Comparison of ENCODE assay signal across 8 mouse cellular contexts in genomic region chr10:39646629-39647019, GRCm38 (mm10). TPM values are rescaled to one million over a fixed set of nuclear protein-coding genes. Genes with fewer than 3 reads are reported as not detected.
DNase-seq lines count a peak whose midpoint lies in the region; ATAC-seq lines count a peak whose summit lies in the region.

No protein-coding gene starts in this region.

- peak overlapping the region; percentile 72 for H3K27ac ChIP-seq in hindbrain, embryonic 10.5 days
- peak overlapping the region; percentile 50; the same call in 1 of the 2 replicates for H3K27ac ChIP-seq in limb, embryonic 15.5 days
- H3K27ac ChIP-seq in neural tube, embryonic 15.5 days (replicated peaks), result peak overlapping the region; percentile 68

- H3K27me3 ChIP-seq in hindbrain, embryonic 10.5 days (ENCODE audit: insufficient read depth, poor library complexity, severe bottlenecking), result no peaks in the 10 kb centered on the region
- no peaks in the 10 kb centered on the region for H3K27me3 ChIP-seq in limb, embryonic 15.5 days
- no peaks in the 10 kb centered on the region for H3K27me3 ChIP-seq in neural tube, embryonic 15.5 days (replicated peaks)

- H3K9me3 ChIP-seq in hindbrain, embryonic 10.5 days, result no peaks in the 10 kb centered on the region
- no peaks in the 10 kb centered on the region for H3K9me3 ChIP-seq in limb, embryonic 15.5 days
- no peaks in the 10 kb centered on the region for H3K9me3 ChIP-seq in neural tube, embryonic 15.5 days (replicated peaks)

- peak; percentile 83 for DNase-seq in left cerebral cortex, postnatal 4 days
- no peak for DNase-seq in left cerebral cortex, adult 18-20 months (ENCODE audit: low spot score in 2 of 2)
- DNase-seq in cerebellum, postnatal 36 days, result peak; percentile 80 to 82
- no peak for DNase-seq in hindbrain, embryonic 10.5 days (ENCODE audit: low spot score)
- DNase-seq in left cerebral cortex, postnatal 36 days (ENCODE audit: low spot score in 2 of 2), result no peak

- intact Hi-C loops in left cerebral cortex, postnatal 4 days (cut with DNase I), result no loop called here
- intact Hi-C loops in left cerebral cortex, postnatal 36 days (cut with DNase I), result no loop called here

- no peak overlapping the region for H3K4me3 ChIP-seq in hindbrain, embryonic 10.5 days
- H3K4me3 ChIP-seq in limb, embryonic 15.5 days, result no peak overlapping the region
- H3K4me3 ChIP-seq in neural tube, embryonic 15.5 days (replicated peaks), result no peak overlapping the region

- ATAC-seq in limb, embryonic 15.5 days (ENCODE audit: insufficient number of reproducible peaks, low FRiP score, low TSS enrichment, low read depth), result no peak
- 0 out of 2 replicates have a peak, but pooled peaks have one; percentile 29 for ATAC-seq in neural tube, embryonic 15.5 days (ENCODE audit: low FRiP score)
- ATAC-seq in granulocyte monocyte progenitor cell, adult 5-6 weeks (replicated peaks; ENCODE audit: poor library complexity, severe bottlenecking), result no peak; the same call in 1 of the 2 replicates

- H3K9ac ChIP-seq in limb, embryonic 15.5 days, result no peak overlapping the region
- no peak overlapping the region for H3K9ac ChIP-seq in neural tube, embryonic 15.5 days (replicated peaks)

- peaks cover 40% of the 10 kb centered on the region for H3K36me3 ChIP-seq in hindbrain, embryonic 10.5 days
- H3K36me3 ChIP-seq in limb, embryonic 15.5 days, result peaks cover 40% of the 10 kb centered on the region
- H3K36me3 ChIP-seq in neural tube, embryonic 15.5 days, result peaks cover 7% of the 10 kb centered on the region

- no peak overlapping the region for H3K4me2 ChIP-seq in limb, embryonic 15.5 days
- H3K4me2 ChIP-seq in neural tube, embryonic 15.5 days, result no peak overlapping the region

- WGBS in hindbrain, embryonic 10.5 days, result 55% methylated on average over 14 of the region's 14 CpGs
- WGBS in limb, embryonic 15.5 days, result 47% methylated on average over 14 of the region's 14 CpGs
- WGBS in neural tube, embryonic 15.5 days, result 38% methylated on average over 14 of the region's 14 CpGs

- peaks cover 19% of the 10 kb centered on the region for H3K4me1 ChIP-seq in hindbrain, embryonic 10.5 days (replicated peaks)
- peaks cover 13% of the 10 kb centered on the region for H3K4me1 ChIP-seq in limb, embryonic 15.5 days
- H3K4me1 ChIP-seq in neural tube, embryonic 15.5 days, result peaks cover 17% of the 10 kb centered on the region

RNA-seq across cellular contexts. Expression of gene Traf3ip2, which starts 33.9 kb away (rescaled TPM):
- total RNA-seq in left cerebral cortex, postnatal 4 days (2021), result 1 to 10 TPM in 1 of 2 experiments, under 1 TPM in 1; 0.52 to 1.5 TPM
- total RNA-seq in left cerebral cortex, adult 18-20 months (2021), result 1 to 10 TPM in 1 of 2 experiments, under 1 TPM in 1; 0.91 to 1.3 TPM
- 8.3 and 8.8 TPM in 2 replicates for polyA plus RNA-seq in hindbrain, embryonic 10.5 days (2016; fragmentation: Nextera tagmentation; extraction: Ambion mirVana)
- polyA plus RNA-seq in limb, embryonic 15.5 days (2015; fragmentation: Nextera tagmentation; extraction: Ambion mirVana), result 14.9 and 15.5 TPM in 2 replicates
- 3.8 and 9.4 TPM in 2 replicates for polyA plus RNA-seq in neural tube, embryonic 15.5 days (2015; fragmentation: Nextera tagmentation; extraction: Ambion mirVana)
- total RNA-seq in granulocyte monocyte progenitor cell, adult 5-6 weeks (2014; fragmentation: Nextera tagmentation), result 2.5 and 9.6 TPM in 2 replicates
- 2.9 and 8.5 TPM in 2 replicates for total RNA-seq in granulocyte monocyte progenitor cell, adult 5-6 weeks (2017)
- total RNA-seq in left cerebral cortex, postnatal 36 days (2021), result 1 to 10 TPM in 1 of 2 experiments, under 1 TPM in 1; 0.77 to 1.4 TPM

Comparison
In these comparisons a context has a peak if more than half of its experiments do, and no peak if none do; other contexts are left out.
1. DNase-seq: peak in left cerebral cortex, postnatal 4 days (single experiment) and cerebellum, postnatal 36 days (2 of 2); none in left cerebral cortex, adult 18-20 months (0 of 2), hindbrain, embryonic 10.5 days (single experiment) and left cerebral cortex, postnatal 36 days (0 of 2).
2. Peak in every context shown above with its lines, with median percentiles within 50 percentile points of each other: H3K27ac ChIP-seq.